Mouse (Mus musculus) midbrain, postnatal 0 days (tissue): ENCODE measurements around the gene Gm19935. TPM values are rescaled to one million over a fixed set of nuclear protein-coding genes. Genes with fewer than 3 reads are reported as not detected.

Source experiments
- ATAC-seq: fragments of 200-750 bp; cut with Nextera tagmentation; 2 replicates; pipeline ENCODE4 v1.8.0; 2017; ENCODE audit warnings: moderate number of reproducible peaks, mild to moderate bottlenecking, moderate TSS enrichment, moderate library complexity; ENCODE audit not compliant: low FRiP score
- DNase-seq: peaks from one replicate; pipeline ENCODE4 v3.0.0-alpha.2; 2015; ENCODE audit warnings: low spot score
- H3K27ac ChIP-seq: fragments of 300-500 bp; sonication (generic); 2 replicates; pipeline ENCODE4 v1.5.1; 2014; ENCODE audit warnings: low read depth, mild to moderate bottlenecking, low read length, mixed read lengths
- H3K27me3 ChIP-seq: fragments of 300-500 bp; sonication (generic); 2 replicates; pipeline ENCODE4 v1.6.1; 2014; ENCODE audit warnings: low read length, control low read depth, mixed read lengths; ENCODE audit not compliant: insufficient read depth
- H3K36me3 ChIP-seq: fragments of 300-500 bp; sonication (generic); 2 replicates; pipeline ENCODE4 v1.6.1; 2014; ENCODE audit warnings: low read length, control low read depth, mixed read lengths; ENCODE audit not compliant: insufficient read depth
- H3K4me1 ChIP-seq: fragments of 300-500 bp; sonication (generic); 2 replicates; pipeline ENCODE4 v1.6.1; 2014; ENCODE audit warnings: mild to moderate bottlenecking, control low read depth, antibody characterized with exemption, low read length, mixed read lengths; ENCODE audit not compliant: insufficient read depth
- H3K4me2 ChIP-seq: fragments of 300-500 bp; sonication (generic); 2 replicates; pipeline ENCODE4 v1.6.1; 2014; ENCODE audit warnings: low read depth, mild to moderate bottlenecking, low read length, mixed read lengths; ENCODE audit not compliant: poor library complexity, severe bottlenecking
- H3K4me3 ChIP-seq: fragments of 300-500 bp; sonication (generic); 2 replicates; pipeline ENCODE4 v1.5.1; 2014; ENCODE audit warnings: low read depth, mild to moderate bottlenecking, low read length, moderate library complexity
- H3K9ac ChIP-seq: fragments of 300-500 bp; sonication (generic); replicated peaks from 2 replicates; pipeline ENCODE4 v1.6.1; 2014; ENCODE audit warnings: mild to moderate bottlenecking, low read length, moderate library complexity, mixed read lengths; ENCODE audit not compliant: poor library complexity, severe bottlenecking
- H3K9me3 ChIP-seq: fragments of 300-500 bp; sonication (generic); 2 replicates; pipeline ENCODE4 v1.6.1; 2016; ENCODE audit warnings: low read length, control low read depth
- CTCF ChIP-seq: IDR thresholded peaks from 2 replicates; pipeline ENCODE4 v1.5.1; 2016; ENCODE audit warnings: antibody characterized with exemption, mild to moderate bottlenecking
- WGBS: fragments of 180-500 bp; shearing (Covaris S2); extraction: QIAGEN DNeasy Blood & Tissue Kit; methylation state at CpG from one replicate; pipeline ENCODE4 v1.1.7; 2014; 5-methylcytosine and 5-hydroxymethylcytosine counted together
- polyA plus RNA-seq: library from polyadenylated mRNA; unstranded; fragments of >200 nt; fragmentation: Nextera tagmentation; extraction: Ambion mirVana; gene quantifications from 2 replicates; pipeline ENCODE4 v1.2.1, GENCODE M21; 2015
- total RNA-seq: library from RNA; depleted of rRNA; stranded (reverse); fragments of >200 nt; gene quantifications from 2 replicates; pipeline ENCODE4 v1.2.3, GENCODE M21; 2014

The Gm19935 gene
- total and polyA plus RNA-seq, 2 experiments from 2014 or later: 1.8 to 2.5 TPM

DNA sequence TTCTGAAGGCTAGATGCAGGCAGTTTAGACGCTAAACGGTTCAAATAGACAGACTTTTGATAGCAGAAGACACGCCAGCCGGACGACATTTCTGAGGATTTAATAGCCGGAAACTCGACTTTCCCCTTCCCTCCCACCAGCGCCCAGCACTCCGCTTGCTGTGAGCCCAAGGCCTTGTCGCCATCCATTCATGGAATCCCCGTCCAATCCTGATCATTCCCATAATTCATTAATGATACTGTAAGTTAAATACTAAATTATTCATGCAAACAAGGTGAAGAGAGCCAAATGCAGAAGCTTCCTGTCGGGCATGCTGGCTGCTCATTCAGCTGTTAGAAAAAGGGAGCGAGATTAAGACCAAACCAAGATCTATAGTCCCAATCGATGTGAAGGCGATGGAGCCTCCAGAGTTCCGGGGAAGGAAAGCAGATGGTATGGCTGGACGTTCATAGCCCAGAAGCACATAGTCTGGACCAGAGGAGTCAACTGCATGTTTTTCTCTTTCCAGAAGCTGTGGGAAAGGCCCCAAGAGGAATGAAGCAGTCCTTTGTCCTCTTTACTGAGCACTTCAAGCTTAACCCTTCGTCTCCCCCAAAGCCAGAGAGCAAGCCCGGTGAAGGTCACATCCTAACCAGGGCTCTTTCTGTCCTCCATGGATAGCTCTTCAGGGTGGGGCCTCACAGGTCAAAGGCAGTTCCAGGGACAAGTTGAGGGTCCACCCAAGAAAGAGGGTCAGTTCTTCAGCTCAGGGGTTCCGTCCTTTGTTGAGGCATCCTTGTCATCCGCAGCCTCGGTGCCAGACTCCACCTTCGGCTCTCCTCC is 921 bp downstream of the Gm19935 start:
- Histone ChIP-seq H3K9me3 (no peaks in the 10 kb centered on the region), H3K27ac (no peak overlapping the region; the same call in 1 of the 2 replicates), H3K9ac (no peak overlapping the region), H3K4me1 (no peaks in the 10 kb centered on the region), H3K27me3 (no peaks in the 10 kb centered on the region), H3K4me3 (no peak overlapping the region), H3K36me3 (no peaks in the 10 kb centered on the region), H3K4me2 (no peak overlapping the region)
- no peak for TF ChIP-seq CTCF
- ATAC-seq (peak; percentile 44; the same call in 1 of the 2 replicates), DNase-seq (peak; percentile 34)
- 51% methylated on average over 23 of the region's 23 CpGs for WGBS

GRCm38 (mm10) chr8:90813602-90814320 is 3.4 kb downstream of the Gm19935 start:
- ATAC-seq: no peak
- Histone ChIP-seq H3K36me3 (no peaks in the 10 kb centered on the region), H3K4me1 (no peaks in the 10 kb centered on the region), H3K4me3 (no peak overlapping the region), H3K4me2 (no peak overlapping the region), H3K9ac (no peak overlapping the region), H3K9me3 (no peaks in the 10 kb centered on the region), H3K27ac (no peak overlapping the region), H3K27me3 (no peaks in the 10 kb centered on the region)
- no peak for DNase-seq
- WGBS: 85% methylated on average over 10 of the region's 10 CpGs
- peak; percentile 39 for TF ChIP-seq CTCF

- H3K27me3 ChIP-seq: no peaks in the 10 kb centered on the region
- H3K9ac ChIP-seq: no peak overlapping the region
- TF ChIP-seq CTCF: no peak
- no peaks in the 10 kb centered on the region for H3K36me3 ChIP-seq
- DNase-seq (no peak), ATAC-seq (no peak)
- no peak overlapping the region for H3K27ac ChIP-seq
- no peaks in the 10 kb centered on the region; the same call in 1 of the 2 replicates for H3K9me3 ChIP-seq
- no peak overlapping the region for H3K4me3 ChIP-seq
- H3K4me1 ChIP-seq: no peaks in the 10 kb centered on the region
- H3K4me2 ChIP-seq: no peak overlapping the region
- 59% methylated on average over 5 of the region's 5 CpGs for WGBS
Measured at GRCm38 (mm10) chr8:90799473-90799872, 17.7 kb downstream of the Gm19935 start.

GRCm38 (mm10) chr8:90794990-90795861 is 22.0 kb downstream of the Gm19935 start:
- Histone ChIP-seq H3K4me2 (peak overlapping the region; percentile 13), H3K9me3 (no peaks in the 10 kb centered on the region), H3K4me3 (no peak overlapping the region; the same call in 1 of the 2 replicates), H3K9ac (no peak overlapping the region), H3K27ac (no peak overlapping the region), H3K27me3 (no peaks in the 10 kb centered on the region), H3K4me1 (no peaks in the 10 kb centered on the region), H3K36me3 (no peaks in the 10 kb centered on the region)
- peak; percentile 67 for TF ChIP-seq CTCF
- ATAC-seq: no peak
- peak; percentile 68 for DNase-seq
- WGBS: 16% methylated on average over 12 of the region's 12 CpGs

GRCm38 (mm10) chr8:90793710-90794109 is 23.5 kb downstream of the Gm19935 start:
- Histone ChIP-seq H3K4me2 (no peak overlapping the region), H3K27ac (no peak overlapping the region), H3K4me3 (no peak overlapping the region), H3K9ac (no peak overlapping the region), H3K36me3 (no peaks in the 10 kb centered on the region), H3K9me3 (no peaks in the 10 kb centered on the region), H3K4me1 (no peaks in the 10 kb centered on the region), H3K27me3 (no peaks in the 10 kb centered on the region)
- peak; percentile 95 for TF ChIP-seq CTCF
- DNase-seq (peak; percentile 90), ATAC-seq (no peak)
- WGBS: 3% methylated on average over 3 of the region's 3 CpGs
